Mouse (Mus musculus) embryonic facial prominence, embryonic 12.5 days (tissue): ENCODE data around the gene Mrgprf. TPM values are rescaled to one million over a fixed set of nuclear protein-coding genes. Genes with fewer than 3 reads are reported as not detected.

Experiments used
- ATAC-seq: fragments of 200-750 bp; cut with Nextera tagmentation; 2 replicates; pipeline ENCODE4 v1.8.0; 2017; ENCODE audit not compliant: insufficient number of reproducible peaks, insufficient read depth, low FRiP score, low TSS enrichment
- H3K27ac ChIP-seq: fragments of 300-500 bp; sonication (generic); 2 replicates; pipeline ENCODE4 v1.5.1; 2016; ENCODE audit warnings: mild to moderate bottlenecking
- H3K27me3 ChIP-seq: fragments of 300-500 bp; sonication (generic); 2 replicates; pipeline ENCODE4 v1.6.1; 2016; ENCODE audit warnings: mild to moderate bottlenecking, moderate library complexity
- H3K36me3 ChIP-seq: fragments of 300-500 bp; sonication (generic); 2 replicates; pipeline ENCODE4 v1.6.1; 2016; ENCODE audit warnings: mild to moderate bottlenecking
- H3K4me1 ChIP-seq: fragments of 300-500 bp; sonication (generic); 2 replicates; pipeline ENCODE4 v1.6.1; 2016
- H3K4me2 ChIP-seq: fragments of 300-500 bp; sonication (generic); replicated peaks from 2 replicates; pipeline ENCODE4 v1.6.1; 2016; ENCODE audit warnings: mild to moderate bottlenecking, moderate library complexity
- H3K4me3 ChIP-seq: fragments of 300-500 bp; sonication (generic); 2 replicates; pipeline ENCODE4 v1.5.1; 2016; ENCODE audit warnings: mild to moderate bottlenecking
- H3K9ac ChIP-seq: fragments of 300-500 bp; sonication (generic); 2 replicates; pipeline ENCODE4 v1.6.1; 2016; ENCODE audit warnings: mild to moderate bottlenecking, moderate library complexity
- H3K9me3 ChIP-seq: fragments of 300-500 bp; sonication (generic); 2 replicates; pipeline ENCODE4 v1.6.1; 2016; ENCODE audit warnings: mild to moderate bottlenecking, moderate library complexity
- WGBS: fragments of 180-500 bp; shearing (Covaris S2); methylation state at CpG from one replicate; pipeline ENCODE4 v1.1.7; 2016; 5-methylcytosine and 5-hydroxymethylcytosine counted together
- polyA plus RNA-seq: library from polyadenylated mRNA; unstranded; fragments of >200 nt; fragmentation: Nextera tagmentation; extraction: Ambion mirVana; gene quantifications from 2 replicates; pipeline ENCODE4 v1.2.1, GENCODE M21; 2016

The Mrgprf gene
- polyA plus RNA-seq, 1 experiment from 2014 or later: 0.35 TPM

- H3K9me3 ChIP-seq: no peaks in the 10 kb centered on the region
- H3K27ac ChIP-seq: no peak overlapping the region
- H3K9ac ChIP-seq: no peak overlapping the region
- no peak overlapping the region for H3K4me2 ChIP-seq
- no peak for ATAC-seq
- 91% methylated on average over 5 of the region's 5 CpGs for WGBS
- H3K27me3 ChIP-seq: no peaks in the 10 kb centered on the region
- H3K4me3 ChIP-seq: no peak overlapping the region
- H3K36me3 ChIP-seq: no peaks in the 10 kb centered on the region
- no peaks in the 10 kb centered on the region for H3K4me1 ChIP-seq
These were observed 39.7 kb downstream of the Mrgprf start for GRCm38 (mm10) chr7:145340248-145340904.

Other genes starting within 250 kb of the Mrgprf start
- gene 1810010D01Rik, start 92.7 kb upstream of the Mrgprf start, polyA plus RNA-seq: 0.89 TPM in 1 of 2 replicates, not detected in the other
- gene Tpcn2, start 16.8 kb upstream of the Mrgprf start, polyA plus RNA-seq: 9.3 and 11.5 TPM in 2 replicates
- not detected in 2 replicates for gene Mrgprd, start 14.0 kb downstream of the Mrgprf start, polyA plus RNA-seq